Mouse (Mus musculus): Measurements from ENCODE around the gene Plcl2.
"Not testable (repeated sequence)": the region's sequence is repeated elsewhere in the genome, so short reads cannot be mapped to it uniquely, and the experiment has no call there.

Plcl2 gene

DNA sequence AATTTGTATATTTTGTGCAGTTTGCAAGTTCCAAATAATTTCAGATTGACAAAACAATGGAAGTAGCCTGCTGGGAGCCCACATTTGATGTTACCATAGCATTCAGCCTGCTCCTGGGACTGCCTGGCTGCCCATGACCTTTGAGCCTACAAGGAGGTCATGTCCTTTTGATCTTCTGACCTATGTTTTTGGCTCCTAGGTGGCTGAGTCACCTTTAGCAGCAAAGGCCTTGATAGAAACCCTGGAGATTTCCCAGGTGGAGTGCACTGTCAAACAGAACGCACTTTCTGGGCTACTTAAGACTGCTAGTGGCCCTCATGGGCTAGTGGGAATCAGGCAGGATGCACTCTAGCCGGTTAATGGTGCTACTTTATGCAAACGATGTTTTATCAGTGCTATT, 112.8 kb downstream of the Plcl2 start:
- DNase-seq (ENCODE audit: low spot score in 2 of 2) = no peak

- no peak for DNase-seq (ENCODE audit: low spot score in 2 of 2)
These were observed 116.4 kb downstream of the Plcl2 start for GRCm38 (mm10) chr17:50625584-50625983.

DNA sequence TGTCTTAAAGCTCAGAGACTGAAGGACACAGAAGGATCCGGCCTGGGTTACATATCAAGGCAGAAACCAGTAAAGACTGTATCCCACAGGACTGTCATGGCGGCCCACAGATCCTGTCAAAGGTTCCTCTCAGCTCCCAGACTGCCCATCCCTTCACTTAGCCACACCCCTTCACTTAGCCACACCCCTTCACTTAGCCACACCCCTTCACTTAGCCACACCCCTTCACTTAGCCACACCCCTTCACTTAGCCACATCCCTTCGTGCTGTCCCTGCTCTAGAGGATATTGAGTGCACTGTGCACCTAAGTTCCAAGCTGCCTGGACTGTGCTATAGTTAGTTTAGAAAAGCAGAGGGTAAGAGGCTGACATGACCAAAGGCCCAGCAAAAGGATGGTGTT, 118.5 kb downstream of the Plcl2 start:
- no peak for DNase-seq (ENCODE audit: low spot score in 2 of 2)

DNA sequence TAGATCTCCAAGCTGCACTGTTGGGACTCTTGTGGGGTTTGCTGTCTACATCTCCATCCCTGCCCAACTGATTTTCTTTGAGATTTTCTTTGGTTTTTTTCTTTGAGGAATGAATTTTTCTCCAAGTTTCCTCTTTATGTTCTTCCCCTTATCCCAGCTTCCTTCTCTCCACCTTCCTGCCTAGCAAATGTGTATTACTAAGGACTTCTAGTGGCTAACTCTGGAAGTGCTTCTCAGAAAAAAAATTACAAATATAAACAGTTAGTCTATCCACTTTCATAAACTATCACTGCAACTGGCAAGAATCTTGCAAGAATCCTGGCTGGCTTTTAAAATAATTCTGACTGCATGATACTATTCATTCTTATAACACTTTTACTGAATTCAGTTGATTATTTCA, 119.5 kb downstream of the Plcl2 start:
- no peak for DNase-seq (ENCODE audit: low spot score in 2 of 2)

DNA sequence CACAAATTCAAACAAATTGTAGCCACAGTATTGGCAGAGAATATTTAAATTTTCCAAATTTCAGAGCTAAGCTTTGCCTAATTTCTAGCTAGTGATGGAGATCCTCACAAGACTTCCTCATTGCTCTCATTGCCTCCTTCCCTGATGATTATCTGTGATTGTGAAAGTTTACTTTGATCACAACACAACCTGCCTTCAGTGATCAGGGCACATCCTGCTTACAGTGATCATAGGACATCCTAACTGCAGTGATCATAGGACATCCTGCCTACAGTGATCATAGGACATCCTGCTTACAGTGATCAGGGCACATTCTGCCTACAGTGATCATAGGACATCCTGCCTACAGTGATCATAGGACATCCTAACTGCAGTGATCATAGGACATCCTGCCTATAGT, 121.8 kb downstream of the Plcl2 start:
- DNase-seq (ENCODE audit: low spot score in 2 of 2) = not testable (repeated sequence)

DNA sequence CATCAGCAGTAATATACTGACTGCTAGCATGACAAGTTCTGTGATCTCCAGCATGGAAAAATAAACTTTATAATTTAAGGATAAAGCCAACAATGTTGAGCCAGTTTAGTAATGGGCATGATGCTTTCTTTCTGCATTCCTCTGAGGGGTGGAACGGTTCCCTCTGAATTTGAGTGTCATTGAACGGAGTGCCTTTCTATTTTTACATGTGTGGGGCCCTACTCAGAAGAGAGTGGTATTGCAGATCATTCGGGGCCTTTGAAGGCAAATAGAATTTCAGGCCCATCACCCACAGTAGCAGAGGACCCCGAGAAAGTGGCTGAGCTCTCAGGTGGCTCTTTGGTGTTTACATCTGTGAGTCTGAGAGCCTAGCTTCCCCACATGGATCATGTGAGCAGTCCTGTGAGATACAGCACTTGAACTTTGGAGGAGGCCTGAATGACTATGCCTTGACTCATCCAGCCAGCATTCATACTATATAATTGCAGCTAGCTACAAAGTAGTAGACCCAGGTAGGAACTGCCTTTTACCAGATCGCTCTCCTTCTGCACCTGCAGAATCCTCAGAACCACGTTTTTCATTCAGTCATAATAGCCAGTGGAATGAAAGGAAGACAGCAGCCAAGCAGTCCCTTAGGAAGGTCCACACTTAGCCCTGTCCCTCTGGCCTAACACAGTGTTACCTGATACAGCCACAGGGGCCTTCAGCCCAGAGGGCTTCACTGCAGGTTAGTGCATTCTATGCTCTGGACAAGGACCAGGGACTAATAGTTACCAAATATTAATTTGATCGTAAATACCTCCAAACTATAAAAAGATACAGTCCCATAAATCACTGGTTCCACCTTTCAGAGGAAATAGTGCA, 125.0 kb downstream of the Plcl2 start:
- no peak for DNase-seq (ENCODE audit: low spot score in 2 of 2)

GRCm38 (mm10) chr17:50635961-50636585, 126.9 kb downstream of the Plcl2 start:
- no peak for DNase-seq (ENCODE audit: low spot score in 2 of 2)

GRCm38 (mm10) chr17:50638791-50639190, 129.6 kb downstream of the Plcl2 start:
- DNase-seq (ENCODE audit: low spot score in 2 of 2) = no peak

GRCm38 (mm10) chr17:50641076-50641610, 131.9 kb downstream of the Plcl2 start:
- DNase-seq (ENCODE audit: low spot score in 2 of 2) = no peak

DNA sequence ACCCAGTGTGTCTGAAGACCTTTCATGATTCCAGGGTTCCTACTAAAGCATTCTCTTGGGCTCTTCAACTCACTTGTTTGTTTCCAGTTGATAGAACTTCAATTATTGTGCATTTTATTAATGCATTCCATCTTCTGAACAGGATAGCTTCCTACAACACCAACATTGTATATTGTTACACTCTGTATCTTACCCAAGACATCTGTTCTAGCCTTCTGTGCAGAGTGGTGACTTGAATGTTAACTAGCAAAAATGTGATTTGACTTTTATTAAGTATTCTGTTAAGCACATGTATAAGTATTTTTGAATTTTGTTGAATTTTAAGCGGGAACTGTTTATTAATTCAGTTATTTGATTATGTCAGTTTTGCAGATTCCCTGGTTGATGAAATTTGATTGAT, 132.7 kb downstream of the Plcl2 start:
- DNase-seq (ENCODE audit: low spot score in 2 of 2) = no peak

DNA sequence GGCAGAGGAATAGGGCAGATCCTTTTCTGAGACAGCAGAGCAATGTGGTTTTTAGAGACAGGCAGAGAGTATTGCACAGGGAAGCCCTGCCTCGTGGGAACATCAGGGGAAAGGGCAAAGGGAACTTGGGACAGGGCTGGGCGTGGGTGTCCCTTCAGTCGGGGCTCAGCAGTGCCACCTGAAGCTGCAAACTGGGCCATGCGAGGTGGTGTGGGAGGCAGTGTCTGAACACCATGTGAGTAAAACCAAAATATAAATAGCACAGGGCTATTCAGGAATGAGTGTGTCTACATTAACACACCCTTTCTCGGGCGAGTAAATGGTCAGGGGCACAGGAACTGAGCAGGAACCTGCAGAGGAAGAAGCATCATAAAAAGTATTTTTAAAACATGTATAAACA, 134.2 kb downstream of the Plcl2 start:
- no peak for DNase-seq (ENCODE audit: low spot score in 2 of 2)

GRCm38 (mm10) chr17:50643989-50644388, 134.8 kb downstream of the Plcl2 start:
- no peak for DNase-seq (ENCODE audit: low spot score in 2 of 2)

GRCm38 (mm10) chr17:50648141-50648540, 138.9 kb downstream of the Plcl2 start:
- not testable (repeated sequence) for DNase-seq (ENCODE audit: low spot score in 2 of 2)

DNA sequence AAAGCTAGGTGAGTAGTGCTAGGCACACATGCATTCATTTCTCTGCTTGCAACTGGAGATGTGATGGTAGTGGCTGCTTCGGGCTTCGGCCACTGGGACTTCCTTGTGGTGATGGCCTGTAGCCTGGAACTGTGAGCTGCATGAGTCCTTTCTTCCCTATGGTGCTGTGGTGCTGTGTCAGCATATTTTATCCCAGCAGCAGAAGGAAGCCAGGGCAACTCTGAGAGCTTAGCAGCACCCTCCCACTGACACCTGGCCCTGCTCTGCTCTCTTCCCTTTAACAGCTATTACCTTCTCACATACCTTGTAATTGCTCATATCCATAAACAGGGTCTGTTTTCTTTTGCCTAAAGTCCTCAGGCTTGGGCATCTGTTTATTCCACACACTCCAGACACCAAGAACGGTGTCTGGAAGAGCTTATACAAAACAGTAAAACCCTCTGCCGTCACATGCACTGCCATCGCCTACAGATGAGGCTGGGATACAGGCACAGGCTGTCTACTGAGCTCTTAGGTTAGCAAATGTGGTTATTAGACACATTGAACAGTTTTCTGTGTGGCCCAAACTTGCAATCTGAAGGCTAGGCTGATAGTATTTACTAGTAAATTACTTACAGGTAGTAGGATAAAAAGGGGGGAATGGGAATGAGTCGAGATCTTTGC, 139.7 kb downstream of the Plcl2 start:
- no peak for DNase-seq (ENCODE audit: low spot score in 2 of 2)

DNA sequence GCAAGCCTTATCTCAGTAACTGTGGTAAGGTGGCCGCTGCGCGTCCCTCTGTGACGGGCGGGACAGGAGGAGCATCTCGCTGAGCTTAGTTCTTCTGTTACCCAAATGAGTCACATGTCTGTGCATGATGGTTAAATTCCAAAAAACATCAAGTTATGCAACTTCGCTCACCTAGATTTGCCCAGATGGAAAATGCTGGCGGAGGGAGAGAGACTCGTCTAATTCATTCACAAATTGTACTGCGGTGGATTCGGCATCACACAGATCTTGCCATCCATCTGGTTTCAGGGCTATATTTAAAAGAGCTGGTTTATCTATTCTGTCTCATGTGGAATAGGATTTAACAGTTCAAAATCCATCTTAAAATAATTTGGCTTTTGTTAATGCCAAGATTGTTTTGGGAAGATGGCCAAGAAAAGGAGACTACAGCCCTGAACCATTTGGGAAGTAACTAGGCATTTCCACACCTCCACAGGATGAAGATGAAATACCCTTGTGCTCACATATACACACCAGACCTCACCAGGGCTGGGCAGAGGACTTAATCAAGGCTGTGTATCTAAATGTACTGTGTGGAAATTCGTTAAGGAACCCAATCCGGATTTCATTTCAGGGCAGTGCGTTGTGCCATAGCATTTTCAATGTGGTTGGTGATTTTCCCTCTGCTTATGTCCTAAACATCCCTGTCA, 141.5 kb downstream of the Plcl2 start:
- DNase-seq (ENCODE audit: low spot score in 2 of 2) = no peak

GRCm38 (mm10) chr17:50654741-50655415, 145.7 kb downstream of the Plcl2 start:
- no peak for DNase-seq (ENCODE audit: low spot score in 2 of 2)

- no peak for DNase-seq (ENCODE audit: low spot score in 2 of 2)
These were observed 146.2 kb downstream of the Plcl2 start for GRCm38 (mm10) chr17:50655416-50655776.

- no peak for DNase-seq (ENCODE audit: low spot score in 2 of 2)
These were observed 148.1 kb downstream of the Plcl2 start for GRCm38 (mm10) chr17:50657321-50657720.

DNA sequence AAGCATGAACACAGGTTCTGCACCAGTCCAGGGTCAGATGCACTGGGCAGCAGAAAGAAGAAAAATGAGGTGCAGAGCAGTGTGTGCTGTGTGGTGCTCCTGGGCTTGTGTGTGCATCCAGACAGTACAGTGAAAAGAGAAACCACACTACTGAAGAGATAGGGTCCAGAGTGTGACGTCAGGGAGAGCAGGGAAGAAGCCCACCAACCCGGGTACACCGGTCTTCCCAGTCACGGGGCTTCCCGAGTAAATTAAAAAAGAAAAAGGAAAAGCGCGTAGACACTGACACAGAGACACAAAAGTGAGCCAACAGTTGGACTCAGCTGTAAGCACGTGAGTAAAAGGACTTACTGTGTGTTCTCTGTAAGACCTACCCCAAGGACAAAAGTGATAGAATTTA, 149.7 kb downstream of the Plcl2 start:
- no peak for DNase-seq (ENCODE audit: low spot score in 2 of 2)

DNA sequence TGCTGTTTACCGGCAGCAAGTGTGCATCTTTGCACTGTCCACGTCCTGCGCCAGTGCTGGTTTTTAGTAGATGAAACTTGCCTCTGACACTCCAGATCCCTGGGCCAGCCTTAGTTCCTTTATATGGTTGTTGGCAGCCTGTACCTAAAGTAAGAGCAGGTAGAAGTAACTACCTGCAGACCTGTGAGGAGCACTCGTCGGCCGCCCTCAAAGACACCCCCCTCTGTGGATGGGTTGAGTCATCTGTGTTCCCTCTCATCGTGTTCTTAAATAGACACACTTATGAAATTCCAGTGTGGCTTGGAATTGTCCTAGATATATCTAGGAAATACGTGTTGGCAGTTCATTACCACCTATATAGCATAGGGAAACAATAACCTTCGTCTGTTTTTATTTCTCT, 158.4 kb downstream of the Plcl2 start:
- no peak for DNase-seq (ENCODE audit: low spot score in 2 of 2)

DNA sequence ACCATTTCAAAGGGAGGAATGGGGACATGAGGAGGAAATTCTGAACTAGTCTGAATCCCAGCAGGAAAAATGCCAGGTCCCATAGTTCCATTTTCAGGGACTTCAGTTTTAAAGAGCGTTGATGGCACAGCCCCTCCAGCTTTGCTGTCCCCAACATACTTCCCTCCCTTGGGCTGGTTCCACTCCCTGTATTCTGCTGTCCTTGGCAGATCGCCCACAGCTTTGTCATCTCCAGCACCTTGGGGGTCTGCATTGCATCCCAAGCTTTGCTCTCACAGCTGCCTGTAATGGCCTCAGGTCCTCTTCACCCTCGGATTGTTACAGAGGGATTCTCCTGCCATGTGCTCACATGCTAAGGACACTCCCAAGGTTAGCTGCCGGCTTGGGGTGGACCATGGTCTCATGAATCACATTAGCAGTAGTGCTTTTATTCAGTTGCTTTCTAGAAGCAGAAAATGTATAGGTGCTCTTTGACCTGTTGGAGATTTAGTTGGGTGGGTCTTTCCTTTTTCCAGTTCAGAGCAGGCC, 159.5 kb downstream of the Plcl2 start:
- DNase-seq (ENCODE audit: low spot score in 2 of 2) = no peak

All from thymus, postnatal 10 days (tissue).